Mouse (Mus musculus) frontal cortex, adult 2 months (tissue): Measurements from ENCODE around the gene Cacnb3. TPM values are rescaled to one million over a fixed set of nuclear protein-coding genes. Genes with fewer than 3 reads are reported as not detected.

ENCODE experiments used
- DNase-seq, 2 experiments: peaks; one replicate each; pipeline ENCODE4 v3.0.0; 2022; ENCODE audit warnings: low spot score in 1 of 2; ENCODE audit errors: extremely low spot score in 1 of 2
- polyA plus RNA-seq: library from polyadenylated mRNA; depleted of rRNA; stranded (reverse); fragments of >200 nt; gene quantifications from 2 replicates; pipeline ENCODE4 v1.2.3, GENCODE M21; 2012; rRNA removed

Gene Cacnb3
- polyA plus RNA-seq, 1 experiment: 377 TPM

- no peak for DNase-seq
Observed at GRCm38 (mm10) chr15:98673732-98674131, 43.1 kb downstream of the Cacnb3 start.

- peak in 1 of 2 experiments; percentile 40 for DNase-seq
Observed at GRCm38 (mm10) chr15:98674284-98674993, 43.8 kb downstream of the Cacnb3 start.

- DNase-seq: peak in 1 of 2 experiments; percentile 34
Observed at GRCm38 (mm10) chr15:98674994-98675545, 44.4 kb downstream of the Cacnb3 start.

- DNase-seq: peak in 1 of 2 experiments; percentile 33
Observed at GRCm38 (mm10) chr15:98675634-98676250, 45.1 kb downstream of the Cacnb3 start.

- peak in 1 of 2 experiments; percentile 35 for DNase-seq
Observed at GRCm38 (mm10) chr15:98676471-98676870, 45.8 kb downstream of the Cacnb3 start.

GRCm38 (mm10) chr15:98676940-98677728 is 46.5 kb downstream of the Cacnb3 start, which contains the start of gene Rnd1:
Gene Rnd1, minus strand, starts transcription at chr15:98677461.
- peak; percentile 85 to 94 for DNase-seq

GRCm38 (mm10) chr15:98677977-98678376 is 47.3 kb downstream of the Cacnb3 start:
- DNase-seq: no peak

GRCm38 (mm10) chr15:98680660-98681059 is 50.0 kb downstream of the Cacnb3 start:
- DNase-seq: peak in 1 of 2 experiments; percentile 36

- DNase-seq: no peak
Observed at GRCm38 (mm10) chr15:98681633-98682032, 51.0 kb downstream of the Cacnb3 start.

GRCm38 (mm10) chr15:98683177-98683576 is 52.5 kb downstream of the Cacnb3 start:
- no peak for DNase-seq

- no peak for DNase-seq
Observed at GRCm38 (mm10) chr15:98683746-98684145, 53.1 kb downstream of the Cacnb3 start.

GRCm38 (mm10) chr15:98685926-98686325 is 55.3 kb downstream of the Cacnb3 start:
- DNase-seq: no peak

GRCm38 (mm10) chr15:98689682-98690081 is 59.0 kb downstream of the Cacnb3 start:
- DNase-seq: no peak

- peak in 1 of 2 experiments; percentile 59 for DNase-seq
Observed at GRCm38 (mm10) chr15:98691486-98692147, 61.0 kb downstream of the Cacnb3 start.

GRCm38 (mm10) chr15:98692171-98692715 is 61.6 kb downstream of the Cacnb3 start:
- DNase-seq: no peak

Other genes starting within 250 kb of the Cacnb3 start
- 0.04 and 0.11 TPM in 2 replicates for gene Olfr283, start 249.9 kb upstream of the Cacnb3 start, polyA plus RNA-seq
- not detected in 2 replicates for gene Olfr282, start 199.6 kb upstream of the Cacnb3 start, polyA plus RNA-seq
- gene Olfr281, start 178.3 kb upstream of the Cacnb3 start, polyA plus RNA-seq: 0.02 TPM in 2 replicates
- 0.02 TPM in 1 of 2 replicates, not detected in the other for gene OR5BS1P, start 160.9 kb upstream of the Cacnb3 start, polyA plus RNA-seq
- not detected in 2 replicates for gene Lalba, start 148.1 kb upstream of the Cacnb3 start, polyA plus RNA-seq
- 0.29 TPM in 1 of 2 replicates, not detected in the other for gene Olfr279, start 138.4 kb upstream of the Cacnb3 start, polyA plus RNA-seq
- gene Kansl2, start 96.6 kb upstream of the Cacnb3 start, polyA plus RNA-seq: 54.4 and 56.4 TPM in 2 replicates
- gene Ccnt1, start 59.9 kb upstream of the Cacnb3 start, polyA plus RNA-seq: 18.8 and 21.1 TPM in 2 replicates
- gene 4930415O20Rik, start 59.8 kb upstream of the Cacnb3 start, polyA plus RNA-seq: 0.34 TPM in 1 of 2 replicates, not detected in the other
- 40.3 and 45.6 TPM in 2 replicates for gene Adcy6, start 20.8 kb upstream of the Cacnb3 start, polyA plus RNA-seq
- 56.2 and 63.3 TPM in 2 replicates for gene Ddx23, start 32.1 kb downstream of the Cacnb3 start, polyA plus RNA-seq
- 25.4 and 25.5 TPM in 2 replicates for gene Rnd1, start 46.6 kb downstream of the Cacnb3 start, polyA plus RNA-seq
- 6.4 and 7.7 TPM in 2 replicates for gene Ccdc65, start 77.4 kb downstream of the Cacnb3 start, polyA plus RNA-seq
- 2.9 and 3.5 TPM in 2 replicates for gene Fkbp11, start 97.4 kb downstream of the Cacnb3 start, polyA plus RNA-seq
- 678 and 795 TPM in 2 replicates for gene Arf3, start 132.4 kb downstream of the Cacnb3 start, polyA plus RNA-seq
- gene Wnt10b, start 147.3 kb downstream of the Cacnb3 start, polyA plus RNA-seq: 6.3 and 6.8 TPM in 2 replicates
- 0.10 and 0.25 TPM in 2 replicates for gene Wnt1, start 159.0 kb downstream of the Cacnb3 start, polyA plus RNA-seq
- 764 and 849 TPM in 2 replicates for gene Ddn, start 178.7 kb downstream of the Cacnb3 start, polyA plus RNA-seq
- 67.8 and 74.0 TPM in 2 replicates for gene Prkag1, start 200.7 kb downstream of the Cacnb3 start, polyA plus RNA-seq
- gene Kmt2d, start 240.4 kb downstream of the Cacnb3 start, polyA plus RNA-seq: 47.0 and 48.6 TPM in 2 replicates